Mouse (Mus musculus) G1E (cell line): ENCODE results near the gene Xpc. TPM values are rescaled to one million over a fixed set of nuclear protein-coding genes. Genes with fewer than 3 reads are reported as not detected.
A peak's percentile ranks its signal among the peaks of the same experiment; 100 is the strongest.

ENCODE experiments used
- ATAC-seq: 2 replicates; pipeline ENCODE4 v1.8.0; 2016; ENCODE audit warnings: mild to moderate bottlenecking; ENCODE audit not compliant: insufficient number of reproducible peaks, poor library complexity, low FRiP score, severe bottlenecking; ENCODE audit errors: extremely low read depth
- DNase-seq: peaks from one replicate; pipeline ENCODE4 v3.0.0; 2012; ENCODE audit warnings: low spot score
- H3K27me3 ChIP-seq: 2 replicates; pipeline ENCODE4 v1.6.1; 2012; ENCODE audit warnings: mild to moderate bottlenecking, low read length, inconsistent platforms; ENCODE audit not compliant: insufficient read depth
- H3K36me3 ChIP-seq: replicated peaks from 2 replicates; pipeline ENCODE3; 2012; ENCODE audit warnings: mild to moderate bottlenecking, inconsistent platforms
- H3K4me1 ChIP-seq: 2 replicates; pipeline ENCODE4 v1.6.1; 2012; ENCODE audit warnings: low read depth, low read length, inconsistent platforms, mixed read lengths; ENCODE audit not compliant: insufficient read depth
- H3K4me3 ChIP-seq: 2 replicates; pipeline ENCODE4 v1.5.1; 2012; ENCODE audit warnings: low read depth, mild to moderate bottlenecking, inconsistent platforms, low read length, moderate library complexity, mixed read lengths
- H3K9me3 ChIP-seq: replicated peaks from 2 replicates; pipeline ENCODE4 v1.6.1; 2012; ENCODE audit warnings: inconsistent platforms
- CTCF ChIP-seq: IDR thresholded peaks from 2 replicates; pipeline ENCODE4 v1.5.1; 2012; ENCODE audit warnings: low read depth, low read length, inconsistent platforms, mixed read lengths
- GATA1 ChIP-seq: IDR thresholded peaks from 2 replicates; pipeline ENCODE4 v1.6.1; 2012; ENCODE audit warnings: borderline replicate concordance, low read length, inconsistent platforms, mixed read lengths
- GATA2 ChIP-seq: IDR thresholded peaks from 2 replicates; pipeline ENCODE4 v1.6.1; 2012; ENCODE audit warnings: low read depth, low read length, inconsistent platforms, borderline replicate concordance
- POLR2AphosphoS5 ChIP-seq: IDR thresholded peaks from 2 replicates; pipeline ENCODE4 v1.6.1; 2012; ENCODE audit warnings: low read depth, low read length, inconsistent platforms; ENCODE audit not compliant: insufficient replicate concordance
- TAL1 ChIP-seq: conservative IDR thresholded peaks from 2 replicates; pipeline ENCODE4 v1.6.1; 2012; ENCODE audit warnings: low read depth, low read length, inconsistent platforms, mixed read lengths
- polyA plus RNA-seq: library from polyadenylated mRNA; stranded (reverse); fragments of >175 nt; gene quantifications from 2 replicates; pipeline ENCODE4 v1.2.3, GENCODE M21; 2012
- total RNA-seq, 2 experiments: library from RNA; stranded (forward) in 1 of 2; stranded (reverse) in 1 of 2; fragments of 200-1000 nt in 1 of 2; fragments of >200 nt in 1 of 2; fragmentation: Nextera tagmentation in 1 of 2; gene quantifications; 2 replicates each; pipeline ENCODE4 v1.2.3; 2014 to 2017

Xpc gene
- total RNA-seq (2014; fragmentation: Nextera tagmentation) (5.8 TPM in 2 replicates), total RNA-seq (2017) (13.1 and 16.6 TPM in 2 replicates), polyA plus RNA-seq (6.8 and 7.9 TPM in 2 replicates)

DNA sequence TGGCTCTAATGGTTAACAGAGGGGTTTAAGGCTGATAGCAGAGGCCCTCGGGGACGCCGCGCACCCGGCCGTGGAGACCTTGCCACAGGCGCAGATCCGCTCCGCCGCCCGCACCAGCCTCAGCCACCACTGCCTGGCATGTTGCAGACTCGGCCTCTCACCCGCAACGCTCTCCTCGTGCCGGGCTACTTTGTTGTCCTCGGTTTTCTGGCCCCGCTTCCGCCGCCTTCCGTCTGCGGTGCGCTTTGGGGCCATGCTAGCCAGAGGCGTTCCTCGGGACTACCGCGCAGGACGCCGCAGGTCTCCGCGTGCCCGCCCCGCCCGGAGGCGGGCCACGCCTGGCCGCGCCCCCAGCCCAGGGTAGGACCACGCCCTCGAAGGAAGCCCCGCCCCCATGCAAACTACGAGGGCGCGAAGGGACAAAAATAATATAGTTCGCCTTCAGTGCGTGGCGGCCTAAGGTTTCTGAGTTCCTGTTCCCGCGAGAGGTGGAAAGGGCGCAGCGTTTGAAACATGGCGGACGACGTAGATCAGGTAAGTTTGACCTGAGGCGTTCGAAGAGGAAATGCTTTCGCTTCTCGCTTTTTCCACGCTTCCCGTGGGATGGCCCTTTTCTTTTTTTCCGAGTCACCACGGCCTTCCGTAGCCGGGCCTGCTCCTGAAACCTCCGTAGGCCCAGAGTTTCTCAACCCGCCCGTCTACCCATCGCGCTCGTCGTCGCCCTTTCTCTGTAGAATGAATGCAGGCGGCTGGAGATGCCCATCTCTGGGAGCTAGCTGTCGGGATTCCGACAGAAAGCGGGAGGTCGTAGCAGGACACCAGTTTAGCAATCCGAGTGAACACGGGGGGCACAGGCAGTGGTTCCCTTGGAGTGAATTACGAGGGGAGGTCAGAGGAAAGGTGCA lies at the start of gene Xpc, which contains the start of gene Lsm3:
TSS of gene Xpc (minus strand) at position 344 of the 905 bp plus-strand sequence.
TSS of gene Lsm3 (plus strand) at position 384 of the 905 bp plus-strand sequence.
- Histone ChIP-seq H3K36me3 (peaks cover 62% of the 10 kb centered on the region), H3K9me3 (no peaks in the 10 kb centered on the region), H3K4me1 (peaks cover 41% of the 10 kb centered on the region), H3K27me3 (no peaks in the 10 kb centered on the region), H3K4me3 (peak within 1 kb of the TSS; percentile 94)
- ATAC-seq (peak; percentile 89), DNase-seq (peak; percentile 90)
- no peak for TF ChIP-seq TAL1
- TF ChIP-seq POLR2AphosphoS5, result no peak
- no peak for TF ChIP-seq GATA2
- no peak for TF ChIP-seq GATA1
- no peak for TF ChIP-seq CTCF

DNA sequence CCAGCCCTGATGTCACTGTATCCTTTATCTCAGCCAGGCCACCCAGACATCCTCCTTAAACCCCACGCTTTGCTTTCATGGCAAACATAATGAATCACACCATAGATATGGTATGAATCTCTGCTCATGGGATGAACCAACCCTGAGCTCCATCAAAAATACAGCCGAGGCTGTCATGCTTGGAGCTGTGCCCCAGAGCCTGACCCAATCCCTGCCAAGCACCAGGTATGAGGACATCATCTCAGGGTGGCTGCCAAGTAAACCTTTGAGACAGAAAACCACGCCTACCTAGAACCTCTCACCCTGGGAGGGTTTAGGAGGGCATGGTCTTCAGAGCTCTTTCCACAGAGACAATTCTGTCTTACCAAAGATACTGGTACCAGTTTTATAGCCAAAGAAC lies 47.3 kb upstream of the Xpc start:
- Histone ChIP-seq H3K36me3 (no peaks in the 10 kb centered on the region), H3K27me3 (no peaks in the 10 kb centered on the region), H3K4me3 (no peak overlapping the region), H3K9me3 (no peaks in the 10 kb centered on the region), H3K4me1 (no peaks in the 10 kb centered on the region)
- no peak for ATAC-seq
- TF ChIP-seq CTCF, result no peak
- TF ChIP-seq TAL1, result no peak
- TF ChIP-seq POLR2AphosphoS5, result no peak
- DNase-seq, result no peak

DNA sequence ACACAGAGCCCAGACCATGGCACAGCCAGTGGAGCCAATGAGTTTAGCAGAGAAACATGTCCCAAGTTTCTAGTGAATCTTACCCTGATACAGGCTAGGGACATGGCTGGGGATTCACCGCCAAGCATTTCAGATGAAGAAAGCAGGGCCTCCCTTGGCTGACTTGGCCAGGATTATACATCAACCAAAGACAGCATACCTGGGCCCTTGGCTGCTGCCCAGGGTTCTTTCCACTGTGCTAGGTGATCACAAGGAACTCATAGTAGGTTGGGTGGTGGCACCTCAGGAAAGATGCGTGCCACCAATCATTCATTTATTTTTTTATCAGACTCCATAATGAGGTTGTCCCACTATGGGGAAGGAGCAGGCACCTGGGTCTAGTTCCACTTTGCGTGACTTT lies 44.5 kb upstream of the Xpc start:
- Histone ChIP-seq H3K4me1 (no peaks in the 10 kb centered on the region), H3K4me3 (no peak overlapping the region), H3K36me3 (no peaks in the 10 kb centered on the region), H3K9me3 (no peaks in the 10 kb centered on the region), H3K27me3 (no peaks in the 10 kb centered on the region)
- ATAC-seq (no peak), DNase-seq (no peak)
- TF ChIP-seq GATA1 (no peak), CTCF (no peak), TAL1 (no peak)

DNA sequence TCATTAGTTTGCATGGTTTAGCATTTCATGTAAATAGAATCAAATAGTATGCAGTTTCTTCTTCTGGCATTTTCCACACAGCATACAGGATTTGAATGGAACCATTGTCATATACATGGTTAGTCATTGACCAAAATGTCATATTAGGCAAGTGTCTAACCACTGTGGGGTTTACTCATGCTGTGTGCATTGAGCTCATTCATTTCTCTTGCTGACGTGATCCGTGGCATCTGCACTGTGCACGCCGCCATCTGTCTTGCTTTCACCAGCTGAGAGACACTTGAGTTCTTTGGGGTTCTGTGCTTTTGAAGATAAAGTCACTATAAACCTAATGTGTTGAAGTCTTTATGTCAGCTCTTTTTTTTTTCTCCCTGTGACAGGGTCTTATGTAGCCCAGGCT lies 43.7 kb upstream of the Xpc start:
- no peak overlapping the region for H3K4me3 ChIP-seq
- no peaks in the 10 kb centered on the region for H3K4me1 ChIP-seq
- H3K9me3 ChIP-seq, result no peaks in the 10 kb centered on the region
- TF ChIP-seq TAL1, result no peak
- no peak for TF ChIP-seq CTCF
- TF ChIP-seq POLR2AphosphoS5, result no peak
- no peak for TF ChIP-seq GATA2
- DNase-seq, result no peak
- H3K27me3 ChIP-seq, result no peaks in the 10 kb centered on the region
- no peak for ATAC-seq
- no peaks in the 10 kb centered on the region for H3K36me3 ChIP-seq

DNA sequence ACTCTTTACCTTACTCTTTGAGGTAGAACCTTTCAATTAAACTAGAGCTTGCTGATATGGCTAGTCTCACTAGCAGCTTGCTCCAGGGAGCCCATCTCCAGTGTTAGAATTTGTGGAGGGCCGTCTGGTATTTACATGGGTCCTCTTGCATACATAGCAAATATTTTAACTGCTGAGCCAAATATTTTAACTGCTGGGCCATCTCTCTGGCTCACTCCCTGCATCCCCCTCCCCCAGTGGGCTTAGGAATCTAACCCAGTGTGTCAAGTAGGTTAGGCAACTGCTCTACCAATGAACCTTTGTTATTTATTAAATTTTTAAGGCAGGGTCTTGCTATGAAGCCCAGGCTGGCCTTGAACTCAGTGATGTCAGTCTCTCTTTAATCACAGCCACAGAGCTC lies 42.9 kb upstream of the Xpc start:
- no peak overlapping the region for H3K4me3 ChIP-seq

DNA sequence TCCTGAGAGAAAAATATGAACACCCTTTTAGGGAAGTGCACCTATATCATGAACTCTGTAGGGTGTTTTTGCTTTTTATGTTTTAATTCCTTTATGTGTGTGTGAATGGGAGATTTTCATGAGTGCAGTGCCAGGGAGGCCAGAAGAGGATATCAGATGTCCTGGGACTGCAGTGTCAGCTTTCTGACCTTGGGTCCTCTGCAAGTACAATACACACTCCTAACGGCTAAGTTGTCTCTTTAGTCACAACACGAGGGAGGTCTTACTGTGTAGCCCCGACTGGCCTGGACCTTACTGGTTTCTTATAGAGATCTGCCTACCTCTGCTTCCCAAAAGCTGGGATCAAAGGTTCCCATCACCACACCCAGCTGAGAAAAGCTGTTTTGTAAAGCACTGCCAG lies 37.0 kb upstream of the Xpc start:
- TF ChIP-seq POLR2AphosphoS5 (no peak), GATA1 (no peak), CTCF (no peak), GATA2 (no peak), TAL1 (no peak)
- Histone ChIP-seq H3K4me3 (no peak overlapping the region), H3K27me3 (peaks cover 16% of the 10 kb centered on the region), H3K4me1 (no peaks in the 10 kb centered on the region), H3K9me3 (no peaks in the 10 kb centered on the region), H3K36me3 (no peaks in the 10 kb centered on the region)
- ATAC-seq (no peak), DNase-seq (no peak)

More for the DNA sequence above, 42.9 kb upstream of the Xpc start:
- TF ChIP-seq TAL1 (no peak), CTCF (no peak), GATA2 (no peak), GATA1 (no peak), POLR2AphosphoS5 (no peak)
- ATAC-seq, result no peak
- no peaks in the 10 kb centered on the region for H3K4me1 ChIP-seq
- no peaks in the 10 kb centered on the region for H3K9me3 ChIP-seq
- H3K36me3 ChIP-seq, result no peaks in the 10 kb centered on the region
- H3K27me3 ChIP-seq, result no peaks in the 10 kb centered on the region
- no peak for DNase-seq
